Mouse (Mus musculus) frontal cortex, postnatal 14 days (tissue): ENCODE data around the gene Ube2h.

Experiments
- DNase-seq, 2 experiments: peaks; one replicate each; pipeline ENCODE4 v3.0.0; 2022; ENCODE audit warnings: low spot score in 2 of 2

The Ube2h gene

DNA sequence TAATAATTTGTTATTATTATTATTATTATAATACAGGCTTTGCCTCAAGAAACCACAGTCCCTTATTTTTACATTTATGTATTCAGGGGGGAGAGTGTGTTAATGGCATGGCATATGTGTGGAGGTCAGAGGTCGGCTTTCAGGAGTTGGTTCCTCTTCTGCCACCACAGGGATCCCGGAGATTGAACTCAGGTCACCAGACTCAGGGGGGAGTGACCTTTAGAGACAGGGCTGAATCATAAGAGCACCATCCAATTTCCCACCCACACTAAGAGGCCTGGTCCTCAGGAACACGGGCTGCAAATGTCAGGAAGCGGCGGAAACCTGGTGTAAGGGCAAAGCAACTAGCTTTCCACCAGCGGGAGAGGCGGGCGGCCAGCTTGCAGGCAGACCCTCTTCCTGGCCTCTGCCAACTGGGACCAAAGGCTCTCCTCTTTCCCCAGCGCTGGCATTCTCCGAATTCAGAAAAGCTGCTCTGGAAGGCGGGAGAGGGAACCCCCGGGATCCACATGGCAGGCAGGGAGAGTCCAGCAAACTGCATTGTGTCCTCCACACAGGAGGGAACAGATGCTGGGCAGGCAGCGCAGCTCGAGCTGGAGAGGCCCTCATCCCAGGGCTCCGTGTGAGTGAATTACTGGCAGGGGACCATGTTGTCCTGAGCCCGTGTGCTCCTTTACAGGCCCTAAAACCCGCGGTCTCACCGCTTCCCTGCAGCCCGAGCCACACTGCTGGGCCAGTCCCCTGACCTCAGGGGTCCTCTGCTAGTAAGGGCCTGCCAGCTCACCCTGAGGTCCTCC, 99.8 kb downstream of the Ube2h start:
- no peak for DNase-seq

DNA sequence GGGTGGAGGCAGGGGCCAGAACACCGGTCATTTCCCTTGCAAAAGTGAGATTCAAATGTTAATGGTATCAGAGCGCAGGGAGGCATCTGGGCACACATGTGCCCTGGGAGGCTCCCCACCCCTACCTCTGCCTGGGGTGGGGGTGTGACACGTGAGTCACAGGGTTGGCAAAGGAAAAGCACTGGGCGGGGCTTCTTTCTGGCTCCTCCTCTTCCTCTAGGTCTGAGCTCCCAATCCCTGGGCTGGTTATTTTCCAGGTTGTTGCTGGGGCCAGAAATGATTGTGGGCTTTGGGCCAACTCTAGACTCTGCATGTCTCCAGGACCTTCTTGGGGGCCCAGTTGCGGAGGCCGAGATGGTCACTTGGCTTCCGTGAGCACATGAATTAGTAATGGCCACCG, 108.2 kb downstream of the Ube2h start:
- DNase-seq: no peak

DNA sequence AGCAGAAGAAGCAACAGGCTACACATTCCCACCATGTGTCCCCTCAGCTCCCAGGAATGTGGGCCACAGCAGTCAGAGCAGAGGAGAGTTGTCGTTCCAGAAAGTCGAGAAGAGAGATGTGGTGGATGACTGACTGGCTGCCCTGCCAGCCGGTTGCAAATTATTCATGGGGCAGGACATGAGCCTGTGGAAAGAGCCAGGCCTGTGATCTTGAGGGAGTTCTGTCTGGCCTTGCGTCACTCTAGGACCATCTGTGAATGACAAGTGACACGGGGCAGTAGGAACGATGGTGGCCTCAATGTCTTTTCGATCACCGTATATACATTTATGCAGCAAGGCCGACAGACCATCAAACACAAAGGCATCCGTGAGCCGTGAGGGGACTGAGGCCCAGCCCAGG, 108.7 kb downstream of the Ube2h start:
- DNase-seq: no peak

DNA sequence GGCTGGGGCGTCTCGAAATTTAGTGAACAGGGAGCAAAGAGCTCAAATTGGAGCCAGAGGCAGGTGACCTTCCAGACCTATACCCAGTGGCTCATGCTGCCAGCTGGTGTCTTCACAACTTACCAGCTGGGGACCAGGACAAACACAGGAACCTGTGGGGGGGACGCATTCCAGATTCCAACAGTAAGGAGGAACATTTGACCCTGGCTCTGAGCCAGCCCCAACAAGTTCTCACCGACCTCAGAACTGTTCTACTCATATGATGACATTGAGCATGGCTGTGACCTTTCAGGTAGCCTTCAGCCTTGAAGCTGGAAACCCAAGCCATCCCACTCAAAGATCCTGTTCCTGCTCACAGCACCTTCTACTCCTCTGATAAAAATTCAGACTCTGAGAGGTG, 120.7 kb downstream of the Ube2h start:
- DNase-seq: no peak

DNA sequence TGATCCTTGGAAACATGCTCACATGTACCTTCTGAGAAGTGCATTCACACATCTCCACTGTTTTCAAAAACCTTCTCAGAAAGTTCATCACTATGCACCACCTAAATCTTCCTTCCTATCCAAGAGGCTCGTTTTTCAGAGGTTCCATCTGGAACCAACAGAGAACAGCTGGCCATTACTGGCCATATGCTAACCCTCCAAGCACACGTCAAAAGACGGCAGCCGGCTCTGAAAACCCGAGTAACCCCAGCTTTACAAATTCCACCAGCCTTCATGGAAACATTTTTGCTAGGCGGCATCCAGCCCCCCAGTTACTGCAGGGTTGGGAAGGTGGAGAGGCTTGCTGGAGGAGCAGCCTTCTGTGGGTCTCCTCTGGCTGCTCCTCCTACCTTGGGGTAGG, 122.3 kb downstream of the Ube2h start:
- no peak for DNase-seq

DNA sequence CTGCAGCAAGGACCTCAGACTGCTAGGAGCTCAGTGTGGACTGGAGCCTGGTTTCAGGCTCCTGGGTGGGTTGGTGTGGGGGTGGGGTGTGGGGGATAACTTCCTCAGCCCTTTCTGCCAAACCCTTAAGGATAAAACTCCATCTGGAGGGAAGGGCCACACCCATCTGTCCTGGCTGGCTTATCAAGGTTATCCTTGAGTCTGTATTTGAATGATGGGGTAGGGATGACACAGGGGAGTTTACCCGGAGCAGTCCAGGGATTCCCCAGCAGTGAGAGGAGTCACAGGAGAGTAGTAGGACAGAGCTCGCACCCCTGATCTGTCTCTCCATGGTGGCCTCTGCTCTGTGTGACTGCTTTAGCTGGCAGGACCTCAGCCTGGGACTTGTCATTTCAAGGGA, 124.0 kb downstream of the Ube2h start:
- no peak for DNase-seq

DNA sequence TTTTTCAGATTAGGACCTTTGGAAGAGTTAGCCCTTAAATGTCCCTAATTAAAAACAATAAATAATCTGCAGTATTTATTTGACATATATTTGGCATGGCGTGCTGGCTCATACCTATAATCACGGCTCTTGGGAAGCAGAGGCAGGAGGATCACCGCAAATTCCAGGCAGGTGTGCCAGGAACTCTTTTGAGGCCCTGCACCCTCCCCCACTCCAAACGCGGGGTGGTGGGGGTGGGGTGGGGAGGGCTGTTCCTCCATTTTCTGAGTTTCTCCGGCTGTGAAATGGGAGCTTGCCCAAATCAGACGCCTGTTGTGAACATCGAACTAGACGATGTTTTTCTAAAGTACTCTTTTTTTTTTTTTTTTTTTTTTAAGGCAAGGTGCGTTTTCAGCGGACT, 125.3 kb downstream of the Ube2h start:
- no peak for DNase-seq

DNA sequence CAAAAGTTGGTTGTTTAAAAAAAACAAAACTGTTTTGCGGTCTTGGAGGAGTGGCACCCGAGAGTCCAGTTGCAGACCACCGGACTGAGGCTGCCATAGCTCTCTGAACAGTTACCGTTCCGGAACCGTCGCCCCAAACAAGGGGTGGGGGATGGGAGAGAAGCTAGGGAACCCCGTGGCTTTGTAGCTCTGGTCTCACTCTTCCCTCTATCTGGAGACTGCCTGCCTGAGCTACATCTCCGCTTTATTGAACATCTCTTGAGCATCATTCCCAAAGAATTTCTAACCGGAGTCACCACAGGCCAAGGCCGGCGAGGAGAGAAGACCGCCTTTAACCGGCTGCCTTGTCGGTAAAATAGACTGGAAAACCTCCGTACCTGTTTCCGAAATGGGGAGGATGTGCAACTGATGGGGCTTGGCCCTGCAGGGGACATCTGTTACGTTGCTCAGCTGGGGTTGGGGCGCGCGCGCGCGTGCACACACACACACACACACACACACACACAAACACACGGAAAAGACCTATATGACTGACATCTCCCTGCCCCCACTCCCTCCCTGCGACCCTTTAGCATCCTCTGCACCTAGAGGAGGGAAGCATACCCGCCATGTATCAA, 126.2 kb downstream of the Ube2h start:
- DNase-seq: no peak

DNA sequence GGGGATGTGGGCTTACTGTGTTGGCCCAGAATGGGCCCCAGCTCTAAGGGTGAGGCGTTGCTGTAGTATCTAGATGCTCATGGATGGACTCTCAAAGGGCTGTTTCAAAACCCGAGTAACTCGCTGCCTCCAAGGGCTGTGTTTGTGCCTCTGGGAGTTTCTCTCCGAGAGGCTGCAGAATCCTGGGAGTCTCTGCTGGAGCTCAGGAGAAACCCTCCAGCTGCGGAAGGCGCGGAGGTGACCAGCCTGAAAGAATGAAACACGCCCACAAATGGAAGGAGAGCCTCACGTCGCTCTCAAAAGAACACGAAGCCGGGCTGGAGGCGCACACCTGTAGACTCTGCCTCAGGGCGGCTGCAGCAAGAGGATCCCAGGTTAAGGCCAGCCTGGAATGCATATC, 127.0 kb downstream of the Ube2h start:
- no peak for DNase-seq

DNA sequence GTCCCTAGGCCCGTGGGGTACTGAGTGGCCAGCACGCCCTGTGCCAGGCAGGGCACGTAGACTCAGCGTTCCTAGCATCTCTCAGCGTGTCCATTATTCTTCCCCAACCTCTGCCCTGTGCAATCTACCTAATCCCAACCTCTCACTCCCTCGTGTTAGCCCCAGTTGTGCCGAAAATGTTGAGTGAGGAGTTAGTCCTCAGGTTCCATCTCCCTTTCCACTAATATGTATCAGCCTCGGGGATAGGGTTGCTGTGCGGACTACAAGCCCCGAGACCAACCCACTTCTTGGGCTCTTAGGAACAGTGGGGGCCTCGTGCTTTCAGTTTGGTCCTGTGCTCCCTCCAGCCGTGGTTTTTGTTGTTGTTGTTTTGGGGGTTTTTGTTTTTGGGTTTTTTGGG, 127.8 kb downstream of the Ube2h start:
- no peak for DNase-seq

DNA sequence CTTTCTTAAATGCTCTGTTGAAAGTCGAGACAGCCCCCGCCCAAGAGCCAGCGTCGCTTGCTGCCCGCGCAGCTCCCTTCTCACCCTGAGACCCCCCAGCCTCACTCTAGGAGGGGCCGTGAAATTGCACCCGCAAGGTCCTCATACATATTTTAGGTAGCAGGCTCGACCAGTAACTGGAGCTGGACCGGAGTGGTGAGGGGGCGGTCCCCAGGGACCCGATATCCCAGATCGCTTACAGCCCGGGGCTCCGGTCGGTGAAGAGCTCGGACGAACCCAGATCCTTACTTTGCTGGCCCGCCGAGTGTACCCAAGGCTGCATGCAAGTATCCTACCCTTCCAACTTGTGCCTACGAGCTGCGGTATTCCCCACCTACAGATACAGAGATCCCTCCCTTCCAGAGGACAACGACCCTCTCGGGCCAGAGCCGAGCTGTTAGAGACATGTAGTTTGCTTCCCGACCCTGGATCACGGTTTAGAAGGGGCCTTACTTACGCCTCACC, 128.4 kb downstream of the Ube2h start:
- DNase-seq: no peak

DNA sequence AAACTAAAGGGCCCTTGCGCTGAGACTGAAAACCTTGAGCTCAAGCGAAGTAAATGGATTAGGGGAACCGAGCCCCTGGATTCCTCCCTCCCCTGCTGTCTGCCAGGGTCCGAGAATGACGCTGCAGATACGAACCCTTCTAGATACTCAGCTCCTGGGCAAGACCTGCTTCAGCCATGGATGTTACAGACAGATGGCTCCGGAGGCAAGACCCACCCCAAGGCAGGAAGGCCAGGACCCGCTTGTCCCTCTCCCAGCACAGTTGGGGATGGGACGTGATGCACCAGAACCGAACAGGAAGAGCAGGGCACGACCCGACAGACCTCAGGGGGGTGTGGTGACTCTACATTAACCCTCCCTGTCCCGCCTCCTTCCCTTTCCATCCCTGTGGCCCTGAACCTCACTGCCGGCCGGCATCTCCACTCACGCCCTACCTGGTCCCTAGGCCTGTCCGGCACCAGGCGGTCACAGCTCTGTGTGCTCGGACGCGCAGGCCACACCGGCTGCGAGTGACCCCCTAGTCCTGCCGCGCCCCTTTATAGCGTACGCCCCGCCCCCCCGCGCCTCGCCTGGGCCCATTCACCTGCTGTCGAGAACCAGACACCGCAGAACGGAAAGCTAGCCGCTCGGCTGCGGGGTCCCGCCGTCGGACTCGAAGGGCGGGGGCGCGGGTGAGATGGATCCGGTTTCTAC, 129.0 kb downstream of the Ube2h start:
- no peak for DNase-seq

DNA sequence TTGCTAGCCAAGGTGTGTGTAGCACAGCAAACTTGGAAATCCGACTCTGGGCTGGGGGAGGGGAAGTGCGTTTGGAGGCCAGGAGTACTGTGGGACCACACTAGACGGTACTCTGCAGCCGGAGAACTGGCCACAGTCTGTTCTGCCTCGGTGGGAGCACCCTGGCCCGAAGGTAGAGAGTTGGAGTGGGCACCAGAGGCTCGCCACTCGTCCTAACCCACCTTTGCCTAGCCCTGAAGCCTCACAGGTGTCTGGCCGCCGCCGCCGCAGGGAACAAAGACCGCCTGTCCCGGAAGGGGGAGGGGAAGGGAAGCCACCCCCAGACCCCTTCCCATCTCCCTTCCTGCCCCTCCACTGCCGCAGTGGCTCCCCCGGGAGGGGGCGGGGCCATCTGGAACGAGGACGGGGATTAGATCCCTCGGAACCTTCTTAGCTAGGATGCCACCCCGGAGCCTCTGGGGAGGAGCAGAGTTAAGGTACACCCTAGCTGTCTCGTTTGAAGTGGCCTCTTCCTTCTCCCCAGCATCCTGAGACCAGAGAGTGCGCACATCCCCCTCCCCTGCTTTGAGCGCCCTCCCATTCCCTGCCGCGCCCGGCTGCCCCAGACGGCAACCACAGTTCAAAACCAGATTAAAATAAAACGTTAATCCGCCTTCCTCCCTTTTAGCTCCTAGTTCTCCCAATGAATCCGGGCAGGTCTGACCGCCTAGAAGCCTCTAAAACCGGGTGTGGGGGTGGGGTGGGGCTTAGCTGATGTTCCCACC, 129.7 kb downstream of the Ube2h start:
- DNase-seq: no peak

DNA sequence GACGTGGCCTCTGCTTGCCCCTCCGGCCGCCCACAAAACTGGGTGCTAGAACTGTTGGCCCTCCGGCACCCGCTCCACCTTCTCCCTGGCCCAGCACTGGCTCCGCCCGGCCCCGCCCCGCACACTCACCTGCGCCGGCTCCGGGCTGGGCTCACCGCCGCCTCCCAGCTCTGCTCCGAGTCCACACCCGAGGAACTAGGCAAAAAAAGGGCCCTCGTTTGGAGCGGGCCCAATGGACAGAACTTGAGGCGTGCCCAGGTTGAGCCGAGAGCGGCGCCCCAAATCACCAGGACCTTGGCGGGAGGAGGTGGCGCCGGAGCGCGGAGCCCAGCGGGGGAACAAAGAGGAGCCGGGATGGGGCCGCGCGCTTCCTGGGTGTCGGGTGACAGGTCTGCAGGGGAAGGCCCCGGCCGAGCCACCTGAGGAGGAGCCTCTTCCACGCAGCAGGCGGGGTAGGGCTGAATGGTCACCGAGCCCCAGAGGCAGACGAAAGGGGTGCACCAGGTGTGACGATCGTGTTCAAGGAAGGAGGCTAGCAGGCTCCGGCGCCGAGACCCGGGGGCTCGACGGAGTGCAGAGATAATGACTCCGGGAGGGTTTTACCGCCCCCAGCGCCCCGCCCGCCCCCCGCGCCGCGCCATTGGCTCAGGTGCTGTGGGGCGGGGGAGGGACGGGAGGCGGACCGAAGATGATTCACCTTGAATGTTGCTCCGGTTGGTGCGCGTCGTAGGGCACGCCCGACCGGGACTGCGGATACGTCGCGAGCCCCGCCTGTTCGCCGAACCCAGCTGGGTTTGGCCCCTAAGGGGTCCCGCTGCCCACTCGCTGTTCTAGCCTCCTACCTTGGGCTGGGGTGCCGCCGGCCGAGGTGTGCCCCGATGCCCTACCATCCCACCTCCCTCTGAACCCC, 130.5 kb downstream of the Ube2h start:
- no peak for DNase-seq

DNA sequence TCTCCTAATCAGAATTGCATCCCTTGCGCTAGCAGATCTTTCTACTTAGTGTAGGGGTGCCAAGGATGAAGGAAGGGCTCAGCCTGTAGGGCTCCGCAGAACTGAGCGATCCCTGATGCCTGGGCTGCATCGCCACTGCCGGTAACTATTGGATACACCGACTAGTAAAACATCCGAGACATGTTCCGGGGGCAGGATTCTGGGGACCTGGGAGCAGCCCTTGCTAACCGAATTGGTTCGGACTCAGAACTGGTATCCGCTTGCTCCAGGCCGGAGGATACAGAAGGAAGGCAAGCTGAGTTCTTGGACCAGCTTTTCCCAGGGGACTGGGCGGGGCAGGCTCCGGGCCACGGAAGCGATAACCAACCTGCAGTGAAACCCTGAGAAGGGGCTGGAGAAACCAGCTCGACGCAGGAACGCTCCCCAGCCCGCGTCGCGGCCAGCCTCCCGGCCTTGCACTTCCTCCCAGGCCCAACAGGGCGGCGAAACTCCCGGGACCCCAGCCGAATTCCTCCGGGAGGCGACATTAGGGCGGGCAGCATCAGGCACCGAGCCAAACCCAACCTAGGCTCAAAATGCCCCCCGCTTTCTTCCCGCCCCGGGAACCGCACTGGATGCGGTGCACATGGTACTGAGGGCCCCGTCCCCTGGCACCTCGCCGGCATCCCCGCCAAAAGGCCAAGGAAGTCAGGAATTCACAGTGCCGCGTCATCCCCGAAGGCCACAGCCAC, 131.4 kb downstream of the Ube2h start:
- no peak for DNase-seq

DNA sequence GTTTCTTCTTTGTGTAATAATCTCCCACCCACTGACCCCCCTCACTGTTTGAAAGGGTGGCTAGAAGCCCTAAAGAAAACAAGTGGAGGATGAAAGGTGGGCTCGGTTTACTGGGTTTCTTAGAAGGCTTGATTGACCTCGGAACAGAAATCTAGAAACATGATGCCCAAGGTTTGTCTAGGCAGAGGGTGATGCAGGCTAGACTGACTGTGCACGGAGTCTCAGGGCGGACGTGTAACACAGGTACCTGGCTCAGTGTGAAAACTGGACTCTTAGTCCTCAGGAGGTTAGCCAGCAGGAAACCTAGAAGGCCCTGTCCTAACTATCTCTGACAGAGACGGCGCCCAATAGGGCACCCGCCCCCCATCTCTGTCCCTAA, 131.9 kb downstream of the Ube2h start:
- no peak for DNase-seq

DNA sequence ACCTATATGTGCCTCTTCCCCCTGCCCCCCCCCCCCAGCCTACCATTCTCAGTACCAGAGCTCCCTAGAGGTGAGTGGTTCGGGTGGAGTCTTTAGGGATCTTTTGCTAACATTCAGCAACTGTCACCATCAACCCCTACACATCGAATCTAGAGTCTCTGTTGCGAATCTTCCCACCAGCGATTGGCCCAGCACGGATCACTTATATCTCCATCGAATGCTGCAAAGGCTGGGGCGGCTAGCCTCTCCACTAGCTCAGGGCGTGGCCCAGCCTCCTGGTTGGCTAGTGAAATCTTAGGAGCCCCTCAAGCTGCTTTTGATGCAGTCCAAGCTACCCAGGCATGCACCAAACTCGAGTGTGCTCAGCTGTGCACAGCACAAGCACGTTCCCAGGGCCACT, 132.4 kb downstream of the Ube2h start:
- DNase-seq: no peak

DNA sequence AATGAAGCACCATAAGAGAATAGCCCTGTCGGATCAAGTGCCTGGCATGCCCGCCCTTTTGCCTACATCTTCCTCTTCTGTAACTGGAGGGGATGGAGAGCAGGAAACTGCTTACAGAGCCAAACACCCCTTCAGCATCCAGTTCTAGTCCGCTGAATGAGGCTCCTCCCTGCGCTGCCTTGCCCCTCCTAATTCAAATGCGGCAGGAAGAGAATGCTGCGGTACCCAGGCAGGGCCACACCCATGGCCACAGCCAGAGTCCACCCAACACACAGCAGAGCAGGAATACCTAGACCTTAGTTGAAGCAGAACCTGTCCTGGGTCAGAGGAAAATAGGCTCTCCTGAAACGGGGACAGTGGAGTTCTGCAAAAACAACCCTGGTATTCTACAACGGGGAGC, 133.1 kb downstream of the Ube2h start:
- no peak for DNase-seq

DNA sequence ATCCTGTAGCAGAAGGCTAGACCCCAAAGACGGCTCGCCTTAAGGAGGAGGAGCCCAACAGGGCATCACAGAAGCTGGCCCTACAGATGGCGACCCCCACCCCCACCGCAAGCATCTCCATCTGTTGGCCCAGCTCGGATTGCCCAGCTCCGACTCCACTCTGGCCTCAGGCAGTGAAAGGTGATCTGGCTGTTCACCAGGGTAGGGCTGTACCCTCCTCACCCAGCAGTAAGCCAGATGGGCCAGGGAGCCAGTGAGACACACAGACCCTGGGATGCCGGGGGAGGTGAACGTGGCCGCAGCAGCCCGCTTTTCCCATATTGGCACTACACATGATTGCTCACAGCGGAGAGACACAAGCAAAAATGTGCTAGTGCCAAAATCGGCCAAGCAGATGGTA, 135.2 kb downstream of the Ube2h start:
- DNase-seq: no peak

DNA sequence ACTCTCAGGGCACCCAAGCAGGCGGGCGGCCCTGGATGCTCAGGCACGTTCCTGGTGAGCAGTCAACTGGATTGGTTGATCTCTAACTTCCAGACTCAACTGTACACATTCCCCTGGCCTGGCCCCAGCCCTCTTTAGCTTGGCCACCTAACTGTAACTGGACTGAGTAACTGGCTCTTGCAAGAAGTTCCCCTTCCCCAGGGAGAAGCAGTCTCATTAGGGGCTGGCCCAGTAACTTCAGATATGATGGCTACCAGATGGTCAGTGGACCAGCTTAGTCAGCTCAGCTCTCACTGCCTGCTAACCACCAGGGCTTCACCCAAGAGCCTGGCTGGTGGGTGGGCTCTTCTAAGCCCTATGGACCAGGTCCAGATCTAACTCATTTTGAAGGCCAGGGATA, 136.1 kb downstream of the Ube2h start:
- no peak for DNase-seq

DNA sequence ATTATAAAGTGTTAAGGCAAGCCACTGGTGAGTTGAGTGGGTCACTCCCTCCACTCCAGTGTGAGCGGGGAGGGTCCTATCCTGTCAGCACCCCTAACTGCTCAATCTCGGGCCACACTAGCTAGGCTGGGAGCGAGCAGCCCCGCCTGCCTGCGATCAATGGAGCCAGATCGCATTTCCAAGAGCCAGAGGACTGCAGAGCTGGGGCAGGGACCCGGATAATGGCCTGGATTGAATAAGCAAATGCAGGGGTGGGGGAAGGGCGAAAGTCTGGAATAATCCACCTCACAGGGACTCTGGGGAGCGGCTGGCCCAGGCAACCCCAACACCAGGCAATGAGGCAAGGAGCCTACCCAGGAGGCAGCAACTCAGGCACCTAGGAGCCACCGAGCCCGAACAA, 137.1 kb downstream of the Ube2h start:
- no peak for DNase-seq
